Mouse (Mus musculus): Measurements from ENCODE around the gene Nod2. TPM values are rescaled to one million over a fixed set of nuclear protein-coding genes. Genes with fewer than 3 reads are reported as not detected.

Nod2 gene
- 0.10 TPM in 2 replicates for polyA plus RNA-seq (2016; fragmentation: Nextera tagmentation; extraction: Ambion mirVana)

GRCm38 (mm10) chr8:88646837-88647778 lies at the start of gene Nod2:
Nod2 (plus strand) TSS chr8:88647315.
- no peaks in the 10 kb centered on the region for H3K9me3 ChIP-seq (replicated peaks)
- H3K27me3 ChIP-seq (ENCODE audit: low read depth, poor library complexity, severe bottlenecking), result peaks cover 37% of the 10 kb centered on the region
- no peaks in the 10 kb centered on the region for H3K36me3 ChIP-seq
- 10% methylated on average over 33 of the region's 33 CpGs for WGBS
- peak within 1 kb of the TSS; percentile 57 for H3K4me3 ChIP-seq
- peaks cover 16% of the 10 kb centered on the region for H3K4me1 ChIP-seq
- peak; percentile 68 for DNase-seq (ENCODE audit: low spot score)
- peak within 1 kb of the TSS; percentile 56; the same call in 1 of the 2 replicates for H3K27ac ChIP-seq (replicated peaks)

DNA sequence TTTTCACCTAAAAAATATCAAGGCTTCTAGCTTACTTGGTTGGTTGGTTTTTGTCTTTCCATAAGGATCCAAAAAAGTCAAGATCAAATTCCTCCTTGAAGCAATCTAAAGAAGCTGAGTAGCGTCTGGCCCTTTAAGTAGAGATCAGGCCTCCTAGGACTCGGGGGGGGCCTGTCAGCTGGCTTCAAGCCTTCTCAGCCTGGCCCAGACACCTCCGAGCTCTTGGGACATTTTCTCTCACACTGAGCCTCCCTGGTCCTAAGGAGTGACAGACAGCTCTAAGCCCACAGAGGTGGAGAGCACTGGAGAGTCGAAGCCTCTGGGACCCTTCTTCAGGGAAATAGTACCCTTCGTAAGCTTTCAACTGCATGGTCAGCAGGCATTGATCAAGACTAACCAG lies 48.5 kb upstream of the Nod2 start:
- no peaks in the 10 kb centered on the region for H3K27me3 ChIP-seq (ENCODE audit: low read depth, poor library complexity, severe bottlenecking)
- H3K27ac ChIP-seq (replicated peaks), result peak overlapping the region; percentile 35; the same call in 1 of the 2 replicates
- peaks cover 31% of the 10 kb centered on the region for H3K4me1 ChIP-seq
- H3K36me3 ChIP-seq, result peaks cover 8% of the 10 kb centered on the region; the same call in 1 of the 2 replicates
- no peak overlapping the region for H3K4me3 ChIP-seq
- peaks cover 12% of the 10 kb centered on the region for H3K9me3 ChIP-seq (replicated peaks)
- DNase-seq (ENCODE audit: low spot score), result no peak
- 78% methylated on average over 5 of the region's 5 CpGs for WGBS

DNA sequence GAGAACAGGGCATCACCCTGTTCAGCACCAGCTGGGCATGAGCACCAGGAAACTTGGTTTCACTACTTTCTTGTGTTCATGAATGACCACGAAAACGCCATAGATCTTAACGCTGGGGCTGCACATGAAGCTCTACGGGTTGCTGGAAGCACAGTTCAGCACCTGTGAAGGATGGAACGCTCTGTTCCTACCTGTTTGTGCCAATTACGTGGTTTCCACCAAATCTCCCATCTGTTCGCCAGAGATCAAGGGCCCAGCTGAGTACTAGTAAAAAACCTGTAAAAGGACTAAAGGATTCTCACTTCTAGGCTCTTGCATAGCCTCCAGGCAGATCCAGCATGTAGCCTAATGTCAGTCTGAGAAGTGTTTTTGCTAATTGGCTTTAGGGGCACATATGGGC lies 47.6 kb upstream of the Nod2 start:
- DNase-seq (ENCODE audit: low spot score), result no peak
- H3K27ac ChIP-seq (replicated peaks), result no peak overlapping the region
- H3K4me1 ChIP-seq, result peaks cover 39% of the 10 kb centered on the region
- H3K9me3 ChIP-seq (replicated peaks), result peaks cover 12% of the 10 kb centered on the region
- 0 out of 2 replicates have a peak, but pooled peaks cover 2% of the 10 kb centered on the region for H3K36me3 ChIP-seq
- WGBS, result 96% methylated on average over 7 of the region's 7 CpGs
- H3K4me3 ChIP-seq, result no peak overlapping the region
- no peaks in the 10 kb centered on the region for H3K27me3 ChIP-seq (ENCODE audit: low read depth, poor library complexity, severe bottlenecking)

DNA sequence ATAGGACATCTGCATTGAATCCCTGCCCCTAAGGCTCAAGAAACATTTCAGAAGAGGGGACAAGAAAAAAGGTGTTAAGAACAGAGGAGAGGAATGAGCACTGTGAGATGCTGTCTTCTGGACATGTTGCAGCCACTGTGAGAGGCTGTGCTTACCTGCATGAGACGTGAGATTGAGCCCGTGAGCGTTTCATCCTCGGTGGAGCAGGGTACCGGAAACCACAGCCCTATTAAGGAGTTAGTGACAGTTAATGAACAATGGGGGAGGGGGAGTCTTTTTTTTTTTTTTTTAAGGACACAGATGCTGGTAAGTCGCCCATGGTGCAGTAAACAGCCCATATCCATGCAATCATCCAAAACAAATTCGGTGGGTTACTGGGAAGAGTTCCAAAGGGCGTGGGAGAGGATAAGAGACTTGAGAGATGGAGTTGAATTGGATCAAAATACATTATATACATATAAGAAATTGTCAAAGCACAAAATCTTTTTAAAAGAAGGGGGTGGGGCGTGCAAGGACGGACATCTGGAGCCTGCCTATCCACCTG lies 43.6 kb upstream of the Nod2 start:
- Histone ChIP-seq H3K4me1 (peaks cover 36% of the 10 kb centered on the region), H3K9me3 (replicated peaks) (peaks cover 12% of the 10 kb centered on the region), H3K36me3 (no peaks in the 10 kb centered on the region), H3K27ac (replicated peaks) (peak overlapping the region; percentile 81), H3K4me3 (peak overlapping the region; percentile 49), H3K27me3 (ENCODE audit: low read depth, poor library complexity, severe bottlenecking) (no peaks in the 10 kb centered on the region)
- no peak for DNase-seq (ENCODE audit: low spot score)
- WGBS, result 4% methylated on average over 10 of the region's 10 CpGs

GRCm38 (mm10) chr8:88604065-88605038 lies 42.8 kb upstream of the Nod2 start:
- Histone ChIP-seq H3K36me3 (no peaks in the 10 kb centered on the region), H3K9me3 (replicated peaks) (peaks cover 12% of the 10 kb centered on the region), H3K4me1 (peaks cover 39% of the 10 kb centered on the region), H3K27ac (replicated peaks) (peak overlapping the region; percentile 81), H3K4me3 (peak overlapping the region; percentile 49), H3K27me3 (ENCODE audit: low read depth, poor library complexity, severe bottlenecking) (peaks cover 5% of the 10 kb centered on the region; the same call in 1 of the 2 replicates)
- WGBS, result 6% methylated on average over 19 of the region's 20 CpGs
- peak; percentile 98 for DNase-seq (ENCODE audit: low spot score)

DNA sequence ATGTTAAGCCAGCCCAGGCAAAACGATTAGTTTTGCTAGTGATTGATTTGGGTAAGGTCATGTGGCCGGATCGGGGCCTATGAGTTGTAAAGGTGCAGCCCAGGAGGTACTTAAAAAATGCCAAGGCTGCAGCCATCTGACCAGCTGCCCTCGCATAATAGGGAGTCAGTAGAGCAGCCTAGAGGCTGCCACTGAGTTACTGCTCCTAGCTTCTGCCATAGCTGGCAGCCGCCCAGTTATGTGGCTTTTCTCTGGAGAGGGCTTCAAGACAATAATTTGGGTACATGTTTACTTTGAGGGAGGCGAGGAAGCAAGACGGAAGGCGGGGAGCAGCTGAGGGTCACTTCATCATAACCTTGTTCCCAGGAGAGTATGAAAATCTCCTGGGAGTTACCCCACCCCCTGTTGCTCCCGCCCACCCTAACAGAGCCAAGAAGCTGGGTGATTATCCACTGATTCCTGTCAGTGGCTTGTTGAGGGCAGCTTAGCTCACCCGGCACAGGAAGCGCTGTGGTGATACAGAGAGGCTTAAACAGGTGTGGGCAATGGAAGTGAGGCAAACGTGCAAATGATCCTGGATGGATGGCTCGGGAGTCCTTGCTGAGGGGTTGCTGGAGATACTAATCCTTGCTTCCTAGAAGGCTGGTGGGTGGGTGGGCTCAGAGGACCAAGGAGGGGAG lies 41.6 kb upstream of the Nod2 start:
- peak; percentile 18 for DNase-seq (ENCODE audit: low spot score)
- Histone ChIP-seq H3K4me1 (peaks cover 39% of the 10 kb centered on the region), H3K9me3 (replicated peaks) (peaks cover 12% of the 10 kb centered on the region), H3K4me3 (no peak overlapping the region), H3K27me3 (ENCODE audit: low read depth, poor library complexity, severe bottlenecking) (peaks cover 5% of the 10 kb centered on the region; the same call in 1 of the 2 replicates), H3K36me3 (no peaks in the 10 kb centered on the region), H3K27ac (replicated peaks) (peak overlapping the region; percentile 81)
- WGBS, result 41% methylated on average over 13 of the region's 13 CpGs

- Histone ChIP-seq H3K27me3 (ENCODE audit: low read depth, poor library complexity, severe bottlenecking) (peaks cover 5% of the 10 kb centered on the region; the same call in 1 of the 2 replicates), H3K36me3 (no peaks in the 10 kb centered on the region), H3K4me3 (no peak overlapping the region), H3K4me1 (peaks cover 30% of the 10 kb centered on the region), H3K9me3 (replicated peaks) (no peaks in the 10 kb centered on the region), H3K27ac (replicated peaks) (peak overlapping the region; percentile 57; the same call in 1 of the 2 replicates)
- no peak for DNase-seq (ENCODE audit: low spot score)
- WGBS, result 80% methylated on average over 8 of the region's 8 CpGs
Observed at GRCm38 (mm10) chr8:88609036-88609435, 38.1 kb upstream of the Nod2 start.

GRCm38 (mm10) chr8:88610271-88610670 lies 36.8 kb upstream of the Nod2 start:
- no peaks in the 10 kb centered on the region for H3K36me3 ChIP-seq
- H3K4me3 ChIP-seq, result no peak overlapping the region
- DNase-seq (ENCODE audit: low spot score), result no peak
- peaks cover 24% of the 10 kb centered on the region for H3K4me1 ChIP-seq
- WGBS, result 84% methylated on average over 6 of the region's 6 CpGs
- H3K27ac ChIP-seq (replicated peaks), result no peak overlapping the region
- H3K27me3 ChIP-seq (ENCODE audit: low read depth, poor library complexity, severe bottlenecking), result peaks cover 5% of the 10 kb centered on the region; the same call in 1 of the 2 replicates
- no peaks in the 10 kb centered on the region for H3K9me3 ChIP-seq (replicated peaks)

- 72% methylated on average over 5 of the region's 5 CpGs for WGBS
- no peak overlapping the region for H3K4me3 ChIP-seq
- no peaks in the 10 kb centered on the region for H3K9me3 ChIP-seq (replicated peaks)
- H3K27me3 ChIP-seq (ENCODE audit: low read depth, poor library complexity, severe bottlenecking), result peaks cover 7% of the 10 kb centered on the region
- peaks cover 10% of the 10 kb centered on the region for H3K4me1 ChIP-seq
- no peaks in the 10 kb centered on the region for H3K36me3 ChIP-seq
- H3K27ac ChIP-seq (replicated peaks), result 0 out of 2 replicates have a peak overlapping the region, but pooled peaks have one; percentile 4
- DNase-seq (ENCODE audit: low spot score), result no peak
Observed at GRCm38 (mm10) chr8:88614981-88615380, 32.1 kb upstream of the Nod2 start.

DNA sequence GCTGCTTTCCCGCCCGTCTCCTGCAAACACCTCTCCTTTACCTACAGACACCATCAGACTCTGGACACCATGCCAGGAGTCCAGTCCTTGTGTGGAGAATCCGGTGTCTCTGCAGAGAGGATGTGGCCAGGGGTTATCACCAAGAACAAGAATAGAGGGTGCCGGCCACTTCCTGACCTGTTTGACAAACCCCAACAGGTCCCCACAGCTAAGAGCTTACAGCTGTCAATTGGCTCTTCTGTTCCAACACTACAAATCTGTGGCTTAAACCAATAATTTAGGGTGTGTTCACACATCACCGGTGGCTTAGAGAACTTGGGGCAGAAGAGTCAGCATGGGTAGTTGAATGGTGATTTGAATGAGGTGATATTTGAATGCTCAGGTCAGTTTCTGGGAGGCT lies 28.5 kb upstream of the Nod2 start:
- Histone ChIP-seq H3K27me3 (ENCODE audit: low read depth, poor library complexity, severe bottlenecking) (peaks cover 39% of the 10 kb centered on the region), H3K36me3 (no peaks in the 10 kb centered on the region), H3K9me3 (replicated peaks) (no peaks in the 10 kb centered on the region), H3K4me1 (peaks cover 10% of the 10 kb centered on the region; the same call in 1 of the 2 replicates), H3K27ac (replicated peaks) (no peak overlapping the region), H3K4me3 (no peak overlapping the region)
- 91% methylated on average over 5 of the region's 5 CpGs for WGBS
- no peak for DNase-seq (ENCODE audit: low spot score)

GRCm38 (mm10) chr8:88619513-88619912 lies 27.6 kb upstream of the Nod2 start:
- DNase-seq (ENCODE audit: low spot score), result no peak
- H3K4me1 ChIP-seq, result peaks cover 10% of the 10 kb centered on the region; the same call in 1 of the 2 replicates
- WGBS, result 75% methylated on average over 3 of the region's 3 CpGs

More at GRCm38 (mm10) chr8:88619513-88619912, 27.6 kb upstream of the Nod2 start:
- H3K36me3 ChIP-seq, result no peaks in the 10 kb centered on the region
- no peak overlapping the region for H3K27ac ChIP-seq (replicated peaks)
- no peak overlapping the region for H3K4me3 ChIP-seq
- H3K27me3 ChIP-seq (ENCODE audit: low read depth, poor library complexity, severe bottlenecking), result peaks cover 44% of the 10 kb centered on the region
- no peaks in the 10 kb centered on the region for H3K9me3 ChIP-seq (replicated peaks)

Measured in midbrain, embryonic 10.5 days (tissue).